Mouse (Mus musculus) forebrain, postnatal 0 days (tissue): ENCODE data around the gene Cnbp. TPM values are rescaled to one million over a fixed set of nuclear protein-coding genes. Genes with fewer than 3 reads are reported as not detected.

ENCODE experiments used
- ATAC-seq: fragments of 200-750 bp; cut with Nextera tagmentation; 2 replicates; pipeline ENCODE4 v1.8.0; 2017; ENCODE audit warnings: mild to moderate bottlenecking, moderate library complexity
- DNase-seq: peaks from one replicate; pipeline ENCODE4 v3.0.0-alpha.2; 2015
- H3K27ac ChIP-seq: fragments of 300-500 bp; sonication (generic); 2 replicates; pipeline ENCODE4 v1.5.1; 2014; ENCODE audit warnings: low read depth, mild to moderate bottlenecking, antibody characterized with exemption, low read length, moderate library complexity, mixed read lengths
- H3K27me3 ChIP-seq: fragments of 300-500 bp; sonication (generic); 2 replicates; pipeline ENCODE4 v1.6.1; 2014; ENCODE audit warnings: mild to moderate bottlenecking, low read length, mixed read lengths; ENCODE audit not compliant: insufficient read depth
- H3K36me3 ChIP-seq: fragments of 300-500 bp; sonication (generic); 2 replicates; pipeline ENCODE4 v1.6.1; 2014; ENCODE audit warnings: mild to moderate bottlenecking, moderate library complexity; ENCODE audit not compliant: insufficient read depth
- H3K4me1 ChIP-seq: fragments of 300-500 bp; sonication (generic); 2 replicates; pipeline ENCODE4 v1.6.1; 2014; ENCODE audit warnings: antibody characterized with exemption; ENCODE audit not compliant: insufficient read depth
- H3K4me2 ChIP-seq: fragments of 300-500 bp; sonication (generic); 2 replicates; pipeline ENCODE4 v1.6.1; 2014; ENCODE audit warnings: low read depth, mild to moderate bottlenecking, moderate library complexity
- H3K4me3 ChIP-seq: fragments of 300-500 bp; sonication (generic); 2 replicates; pipeline ENCODE4 v1.5.1; 2014; ENCODE audit warnings: low read depth, low read length, mixed read lengths
- H3K9ac ChIP-seq: fragments of 300-500 bp; sonication (generic); 2 replicates; pipeline ENCODE4 v1.6.1; 2014; ENCODE audit warnings: mild to moderate bottlenecking
- H3K9me3 ChIP-seq: fragments of 300-500 bp; sonication (generic); 2 replicates; pipeline ENCODE4 v1.6.1; 2016; ENCODE audit warnings: low read length
- CTCF ChIP-seq: sonication (generic); IDR thresholded peaks from 2 replicates; pipeline ENCODE4 v1.5.1; 2016; ENCODE audit warnings: antibody characterized with exemption, control low read depth, low read depth
- WGBS: fragments of 180-500 bp; shearing (Covaris S2); extraction: QIAGEN DNeasy Blood & Tissue Kit; methylation state at CpG from one replicate; pipeline ENCODE4 v1.1.7; 2014; 5-methylcytosine and 5-hydroxymethylcytosine counted together
- polyA plus RNA-seq: library from polyadenylated mRNA; unstranded; fragments of >200 nt; fragmentation: Nextera tagmentation; extraction: Ambion mirVana; gene quantifications from 2 replicates; pipeline ENCODE4 v1.2.1, GENCODE M21; 2015
- total RNA-seq: library from RNA; depleted of rRNA; stranded (reverse); fragments of >200 nt; gene quantifications from 2 replicates; pipeline ENCODE4 v1.2.3, GENCODE M21; 2014; rRNA removed

Cnbp gene
- total RNA-seq: 244 and 321 TPM in 2 replicates
- 684 and 687 TPM in 2 replicates for polyA plus RNA-seq

- 4% methylated on average over 54 of the region's 55 CpGs for WGBS
- Histone ChIP-seq H3K9ac (peak within 1 kb of the TSS; percentile 98), H3K4me2 (peak within 1 kb of the TSS; percentile 70), H3K4me3 (peak within 1 kb of the TSS; percentile 99), H3K36me3 (no peaks in the 10 kb centered on the region), H3K27ac (peak within 1 kb of the TSS; percentile 97), H3K4me1 (peaks cover 12% of the 10 kb centered on the region), H3K27me3 (no peaks in the 10 kb centered on the region), H3K9me3 (no peaks in the 10 kb centered on the region)
- 0 out of 2 replicates have a peak, but pooled peaks have one; percentile 8 for TF ChIP-seq CTCF
- ATAC-seq (peak; percentile 99), DNase-seq (peak; percentile 99)
Observed at GRCm38 (mm10) chr6:87850900-87851614, at the start of gene Cnbp. TSS of gene Cnbp (minus strand) at chr6:87851106.

GRCm38 (mm10) chr6:87898028-87898427, 47.1 kb upstream of the Cnbp start:
- Histone ChIP-seq H3K9me3 (no peaks in the 10 kb centered on the region), H3K4me2 (no peak overlapping the region), H3K4me3 (no peak overlapping the region), H3K4me1 (no peaks in the 10 kb centered on the region), H3K9ac (no peak overlapping the region), H3K27ac (no peak overlapping the region), H3K36me3 (peaks cover 90% of the 10 kb centered on the region), H3K27me3 (no peaks in the 10 kb centered on the region)
- no peak for TF ChIP-seq CTCF
- ATAC-seq: no peak
- no peak for DNase-seq
- 97% methylated on average over 10 of the region's 10 CpGs for WGBS

- Histone ChIP-seq H3K9me3 (no peaks in the 10 kb centered on the region), H3K9ac (no peak overlapping the region), H3K4me3 (no peak overlapping the region), H3K4me2 (no peak overlapping the region), H3K27me3 (no peaks in the 10 kb centered on the region), H3K27ac (no peak overlapping the region), H3K36me3 (peaks cover 88% of the 10 kb centered on the region), H3K4me1 (no peaks in the 10 kb centered on the region)
- ATAC-seq (no peak), DNase-seq (no peak)
- TF ChIP-seq CTCF: no peak
- WGBS: 87% methylated on average over 7 of the region's 7 CpGs
Observed at GRCm38 (mm10) chr6:87893931-87894330, 43.0 kb upstream of the Cnbp start.

- Histone ChIP-seq H3K27me3 (no peaks in the 10 kb centered on the region), H3K4me2 (peak within 1 kb of the TSS; percentile 66), H3K9ac (peak within 1 kb of the TSS; percentile 76), H3K4me3 (peak within 1 kb of the TSS; percentile 62), H3K4me1 (peaks cover 4% of the 10 kb centered on the region; the same call in 1 of the 2 replicates), H3K36me3 (peaks cover 32% of the 10 kb centered on the region), H3K27ac (peak within 1 kb of the TSS; percentile 81), H3K9me3 (no peaks in the 10 kb centered on the region)
- WGBS: 2% methylated on average over 31 of the region's 31 CpGs
- TF ChIP-seq CTCF: peak; percentile 92
- peak; percentile 95 for ATAC-seq
- DNase-seq: peak; percentile 99
Observed at GRCm38 (mm10) chr6:87887594-87888233, 36.8 kb upstream of the Cnbp start, which contains the start of gene Copg1. TSS of gene Copg1 (plus strand) at chr6:87887814.

- Histone ChIP-seq H3K4me2 (no peak overlapping the region), H3K4me1 (peaks cover 4% of the 10 kb centered on the region; the same call in 1 of the 2 replicates), H3K27ac (no peak overlapping the region), H3K9ac (no peak overlapping the region), H3K9me3 (no peaks in the 10 kb centered on the region), H3K4me3 (no peak overlapping the region), H3K36me3 (peaks cover 22% of the 10 kb centered on the region), H3K27me3 (no peaks in the 10 kb centered on the region)
- no peak for TF ChIP-seq CTCF
- no peak for DNase-seq
- no peak for ATAC-seq
- 91% methylated on average over 1 of the region's 1 CpGs for WGBS
Observed at GRCm38 (mm10) chr6:87886721-87887120, 35.8 kb upstream of the Cnbp start.

GRCm38 (mm10) chr6:87882816-87883215, 31.9 kb upstream of the Cnbp start:
- ATAC-seq (peak; percentile 89), DNase-seq (peak; percentile 62)
- no peaks in the 10 kb centered on the region for H3K27me3 ChIP-seq
- no peaks in the 10 kb centered on the region for H3K36me3 ChIP-seq
- H3K4me1 ChIP-seq: no peaks in the 10 kb centered on the region
- H3K9me3 ChIP-seq: no peaks in the 10 kb centered on the region
- no peak for TF ChIP-seq CTCF
- H3K4me3 ChIP-seq: no peak overlapping the region
- no peak overlapping the region for H3K9ac ChIP-seq
- WGBS: 35% methylated on average over 4 of the region's 4 CpGs
- H3K27ac ChIP-seq: peak overlapping the region; percentile 69
- H3K4me2 ChIP-seq: no peak overlapping the region

- Histone ChIP-seq H3K27ac (no peak overlapping the region), H3K9me3 (no peaks in the 10 kb centered on the region), H3K36me3 (no peaks in the 10 kb centered on the region), H3K9ac (no peak overlapping the region), H3K27me3 (no peaks in the 10 kb centered on the region), H3K4me1 (no peaks in the 10 kb centered on the region), H3K4me3 (no peak overlapping the region), H3K4me2 (no peak overlapping the region)
- DNase-seq (no peak), ATAC-seq (no peak)
- 75% methylated on average over 3 of the region's 3 CpGs for WGBS
- TF ChIP-seq CTCF: no peak
Observed at GRCm38 (mm10) chr6:87882221-87882620, 31.3 kb upstream of the Cnbp start.
